Mouse (Mus musculus) left cerebral cortex, adult 8-10 months (tissue): ENCODE data around the gene Asb18. TPM values are rescaled to one million over a fixed set of nuclear protein-coding genes. Genes with fewer than 3 reads are reported as not detected.

ENCODE experiments used
- DNase-seq, 2 experiments: peaks; one replicate each; pipeline ENCODE4 v3.0.0; 2022; ENCODE audit warnings: low spot score in 2 of 2
- total RNA-seq, 4 experiments: library from RNA; stranded (reverse); gene quantifications; 2 replicates each; pipeline ENCODE4 v1.2.4; 2022

The Asb18 gene
- total RNA-seq, 4 experiments from 2014 or later = 1.5 to 2.3 (median 2.0) TPM

DNA sequence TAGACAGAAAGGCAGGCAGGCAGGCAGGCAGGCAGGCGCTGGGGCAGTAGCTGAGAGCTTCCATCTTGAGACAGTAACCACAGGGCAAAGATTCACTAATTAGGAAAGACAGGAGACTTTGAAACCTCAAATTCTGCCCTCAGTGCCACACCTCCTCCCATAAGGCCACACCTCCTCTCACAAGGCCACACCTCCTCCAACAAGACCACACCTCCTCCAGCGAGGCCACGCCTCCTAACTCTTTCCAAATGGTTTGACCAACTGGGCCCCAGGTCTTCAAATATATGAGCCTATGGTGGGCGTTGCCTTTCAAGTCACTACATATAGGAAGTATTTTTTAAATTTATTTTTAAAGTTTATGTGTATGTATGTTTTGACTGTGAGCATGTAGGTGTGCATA is 113.1 kb downstream of the Asb18 start:
- no peak for DNase-seq

Other genes with a start within 250 kb of the Asb18 start
- gene Gbx2, start 83.5 kb downstream of the Asb18 start, total RNA-seq = under 1 TPM; 0.53 to 0.76 (median 0.61) TPM
- gene Iqca, start 138.7 kb upstream of the Asb18 start, total RNA-seq = 1 to 10 TPM in 3 of 4 experiments, under 1 TPM in 1; 0.52 to 1.5 (median 1.2) TPM
- 1 to 10 TPM; 5.8 to 9.9 (median 7.0) TPM for gene Ackr3, start 189.3 kb upstream of the Asb18 start, total RNA-seq